Mouse (Mus musculus): ENCODE measurements at regions not wholly inside any gene's neighbourhood (a gene's known extent, or its start where the extent isn't known, plus 50 kb on each side); places are given as distances from the start of the nearest gene placed in this dataset.
A peak's percentile ranks its signal among the peaks of the same experiment; 100 is the strongest.
"Not testable (repeated sequence)": the region's sequence is repeated elsewhere in the genome, so short reads cannot be mapped to it uniquely, and the experiment has no call there.

GRCm38 (mm10) chr10:43671785-43672184 is 93.7 kb downstream of the Cd24a start:
- no peak for DNase-seq (ENCODE audit: low spot score in 2 of 2)

GRCm38 (mm10) chr10:43672490-43672889 is 94.4 kb downstream of the Cd24a start:
- no peak for DNase-seq (ENCODE audit: low spot score in 2 of 2)

- DNase-seq (ENCODE audit: low spot score in 2 of 2), result no peak
Measured at GRCm38 (mm10) chr10:43674749-43675148, 96.7 kb downstream of the Cd24a start.

DNA sequence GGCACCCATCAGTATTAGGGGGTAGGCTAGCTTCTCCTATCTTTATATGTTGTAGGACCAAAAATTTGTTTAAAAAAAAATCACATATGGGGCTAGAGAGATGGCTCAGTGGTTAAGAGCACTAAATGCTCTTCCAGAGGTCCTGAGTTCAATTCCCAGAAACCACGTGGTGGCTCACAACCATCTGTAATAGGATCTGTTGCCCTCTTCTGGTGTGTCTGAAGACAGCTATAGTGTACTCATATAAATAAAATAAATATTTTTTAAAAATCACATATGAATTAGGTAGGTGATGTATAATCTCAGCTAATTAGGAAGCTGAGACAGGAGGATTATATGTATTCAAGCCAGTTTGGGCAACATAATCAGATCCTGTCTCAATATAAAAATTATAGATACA is 97.4 kb downstream of the Cd24a start:
- not testable (repeated sequence) for DNase-seq (ENCODE audit: low spot score in 2 of 2)

DNA sequence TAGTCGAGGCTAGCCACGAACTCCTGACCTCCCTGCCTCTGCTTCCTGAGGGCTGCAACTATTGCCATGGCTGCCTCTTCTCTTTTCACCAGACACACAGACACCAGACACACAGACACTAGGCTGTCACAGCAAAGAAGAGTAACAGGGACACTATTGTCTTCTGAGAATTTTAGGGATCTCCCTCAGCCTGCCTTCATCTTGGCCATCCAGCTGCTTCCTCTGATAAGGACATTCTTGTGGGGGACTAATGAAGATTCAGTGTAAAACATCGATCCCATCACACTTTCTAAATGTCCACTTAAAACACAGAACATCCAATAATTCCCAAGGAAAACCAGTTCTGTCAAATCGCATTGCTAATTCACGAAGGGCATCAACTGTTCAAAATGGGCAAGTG is 98.2 kb downstream of the Cd24a start:
- no peak for DNase-seq (ENCODE audit: low spot score in 2 of 2)

- DNase-seq (ENCODE audit: low spot score in 2 of 2), result no peak
Measured at GRCm38 (mm10) chr10:43684247-43685033, 106.4 kb downstream of the Cd24a start.

GRCm38 (mm10) chr10:43689161-43689913 is 111.3 kb downstream of the Cd24a start:
- DNase-seq (ENCODE audit: low spot score in 2 of 2), result no peak

DNA sequence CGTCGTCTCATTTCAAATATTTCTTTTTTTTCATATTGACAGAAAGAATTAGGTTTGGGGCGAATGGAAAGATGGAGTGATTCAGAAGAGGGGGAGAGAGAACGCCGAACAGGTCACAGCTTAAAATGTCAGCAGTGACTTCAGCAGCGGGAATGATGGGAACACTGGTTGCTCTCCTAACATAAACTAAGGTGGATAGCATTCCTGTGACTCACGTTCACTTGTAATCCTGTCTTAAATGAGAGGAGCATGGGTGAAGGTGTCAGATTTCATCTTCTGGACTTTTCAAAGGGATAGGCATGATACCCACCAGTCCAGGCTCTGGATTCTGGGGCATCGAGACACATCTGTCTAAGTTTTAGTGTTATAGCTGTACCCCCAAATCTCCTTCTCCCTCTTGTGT is 111.8 kb downstream of the Cd24a start:
- no peak for DNase-seq (ENCODE audit: low spot score in 2 of 2)

- no peak for DNase-seq (ENCODE audit: low spot score in 2 of 2)
Measured at GRCm38 (mm10) chr10:43693974-43694373, 115.9 kb downstream of the Cd24a start.

DNA sequence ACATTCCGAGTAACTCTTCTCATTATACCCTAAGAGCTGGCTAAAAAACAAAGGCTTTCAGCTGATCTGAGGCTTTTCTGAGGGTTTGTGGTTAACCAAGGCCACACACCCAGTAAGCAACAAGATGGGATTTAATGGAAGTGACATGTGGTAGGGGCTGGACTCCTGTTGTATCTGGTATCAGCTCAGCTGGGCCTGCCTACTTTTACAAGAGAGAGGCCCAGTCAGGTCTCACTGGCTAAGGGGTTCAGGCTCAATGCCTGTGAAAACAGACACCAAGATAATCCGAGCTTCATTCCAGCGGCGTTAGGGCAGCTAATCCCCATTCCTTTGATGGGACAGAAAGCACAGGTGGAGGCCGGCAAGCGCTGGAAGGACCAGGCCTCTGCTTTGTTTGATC is 116.4 kb downstream of the Cd24a start:
- no peak for DNase-seq (ENCODE audit: low spot score in 2 of 2)

DNA sequence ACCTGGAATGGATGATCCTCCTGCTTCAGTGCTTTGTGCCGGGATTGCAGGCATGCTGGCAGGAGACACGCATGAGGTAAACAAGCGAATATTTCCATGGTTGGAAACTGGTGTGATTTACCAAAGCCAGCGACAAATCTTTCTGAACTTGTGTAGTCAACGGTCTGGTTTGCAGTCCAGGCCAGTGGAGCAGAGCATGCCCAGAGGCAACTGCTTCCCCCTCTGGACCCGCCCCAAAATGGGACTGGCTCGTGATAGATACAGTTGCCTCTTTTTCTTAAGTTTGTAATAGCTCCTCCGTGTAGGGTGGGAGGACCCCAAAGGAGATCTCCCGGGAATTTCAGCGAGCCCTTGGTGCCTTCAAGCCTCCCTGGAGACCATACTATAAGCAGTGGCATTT is 117.4 kb downstream of the Cd24a start:
- DNase-seq (ENCODE audit: low spot score in 2 of 2), result no peak

GRCm38 (mm10) chr10:43697917-43698316 is 119.8 kb downstream of the Cd24a start:
- DNase-seq (ENCODE audit: low spot score in 2 of 2), result no peak

GRCm38 (mm10) chr10:43700371-43701289 is 122.5 kb downstream of the Cd24a start:
- DNase-seq (ENCODE audit: low spot score in 2 of 2), result no peak

DNA sequence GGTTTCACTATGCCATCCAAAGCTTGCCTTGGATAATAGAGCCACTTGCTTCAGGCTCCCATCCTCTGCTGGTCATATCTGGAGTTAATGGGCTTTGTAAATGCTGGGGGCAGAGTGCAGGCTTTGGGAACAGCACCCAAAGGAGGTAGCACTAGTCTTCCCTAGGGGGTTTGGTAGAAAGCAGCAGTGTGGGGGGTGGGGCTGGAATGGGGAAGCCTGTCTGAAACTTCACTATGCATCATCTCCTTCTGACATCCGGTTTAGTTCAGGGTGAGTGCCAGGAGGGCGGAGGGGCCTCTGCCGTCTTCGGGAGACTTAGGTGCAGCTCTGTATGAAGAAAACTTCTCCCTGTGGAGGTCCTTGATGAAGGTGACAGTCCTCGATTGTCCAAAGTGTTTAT is 124.8 kb downstream of the Cd24a start:
- peak in 1 of 2 experiments; percentile 50 for DNase-seq (ENCODE audit: low spot score in 2 of 2)

DNA sequence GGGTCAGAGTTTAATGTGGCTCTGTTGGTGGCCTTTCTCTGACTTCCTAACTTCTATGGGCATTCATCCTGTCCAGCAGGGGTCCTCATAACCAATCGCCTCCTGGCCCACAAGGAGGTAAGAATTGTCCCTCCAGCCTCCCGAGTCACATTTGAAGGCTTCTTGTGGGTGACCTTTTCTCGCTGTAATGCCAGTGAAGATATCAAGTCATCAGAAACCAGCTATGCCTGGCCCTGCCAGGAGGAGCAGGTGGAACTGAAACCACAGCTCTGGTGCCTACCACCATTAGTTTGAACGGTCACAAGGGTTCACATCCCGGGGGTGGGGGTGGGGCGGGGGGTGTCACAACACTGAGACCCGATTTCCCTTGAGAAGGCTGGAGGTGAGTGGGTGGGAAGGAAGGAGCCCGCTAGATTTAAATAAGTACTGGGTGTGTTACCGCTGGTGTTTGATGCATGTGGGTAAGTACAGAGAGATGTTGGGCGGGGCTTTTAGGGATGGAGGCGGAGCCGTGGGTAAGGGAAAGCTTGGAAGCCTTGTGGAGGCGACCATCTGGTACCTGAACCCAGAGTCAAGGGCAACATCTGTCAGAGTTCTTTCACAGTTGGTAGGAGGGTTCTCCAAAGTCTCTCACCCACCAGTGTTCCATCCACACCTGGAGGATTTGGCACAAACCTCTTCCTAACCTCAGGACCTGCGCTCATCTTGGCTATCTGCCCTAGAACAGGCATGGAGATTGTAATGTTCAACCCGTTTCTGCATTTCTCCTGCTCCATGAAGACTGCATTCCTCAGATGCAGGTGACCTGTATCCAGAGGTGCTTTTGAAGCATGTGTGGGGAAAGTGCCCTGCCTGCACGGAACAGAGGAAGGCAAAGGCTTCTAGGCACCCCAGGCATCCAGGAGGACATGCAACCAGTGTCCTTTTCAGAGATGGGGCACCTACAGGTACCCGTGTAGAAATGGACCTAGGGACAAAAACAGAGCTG is 128.2 kb downstream of the Cd24a start:
- peak in 1 of 2 experiments; percentile 37 for DNase-seq (ENCODE audit: low spot score in 2 of 2)

DNA sequence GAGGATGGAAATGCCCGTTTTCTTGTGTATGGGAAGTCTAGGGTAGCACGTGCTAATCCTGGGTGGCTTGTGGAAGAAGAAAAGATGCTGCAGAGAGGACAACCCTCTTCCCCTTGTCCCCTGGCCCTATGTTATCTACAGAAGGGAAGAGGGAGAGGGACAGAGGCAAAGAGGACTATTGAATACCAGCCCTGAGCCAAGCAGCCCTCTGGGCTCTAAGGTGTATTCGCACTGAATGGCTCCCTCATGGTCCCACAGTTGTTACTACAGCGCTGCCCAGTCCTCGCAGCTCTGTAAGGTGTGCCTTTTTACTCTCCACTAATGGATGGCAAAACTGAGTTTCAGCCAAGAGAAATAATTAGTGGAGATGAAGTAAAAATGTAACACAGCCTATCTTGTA is 128.9 kb downstream of the Cd24a start:
- DNase-seq (ENCODE audit: low spot score in 2 of 2), result no peak

DNA sequence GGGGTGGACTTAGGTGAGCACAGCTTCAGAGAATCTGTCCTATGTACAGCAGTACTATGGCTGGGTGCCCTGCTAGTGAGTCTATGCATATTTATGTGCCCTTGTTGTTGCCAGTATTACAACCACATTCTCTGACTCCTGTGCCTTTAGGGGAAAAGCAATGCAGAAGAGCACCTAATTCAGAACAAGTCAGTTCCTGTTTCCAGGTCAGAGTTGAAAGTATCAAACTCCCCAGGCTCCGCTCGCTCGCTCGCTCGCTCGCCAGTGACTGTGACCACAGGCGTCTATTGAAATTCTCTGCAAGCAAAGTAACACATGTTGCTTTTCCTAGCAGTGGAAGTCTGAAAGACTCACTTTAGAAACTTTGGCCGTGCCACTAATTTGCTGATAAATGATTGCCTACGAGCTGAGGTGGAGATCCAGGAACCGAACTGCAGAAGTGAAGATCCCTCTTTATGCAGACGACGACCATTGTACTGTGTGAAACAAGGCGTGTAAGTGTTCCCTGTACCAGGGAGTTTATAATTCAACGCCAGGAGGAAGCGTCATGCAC is 129.8 kb downstream of the Cd24a start:
- DNase-seq (ENCODE audit: low spot score in 2 of 2), result no peak

GRCm38 (mm10) chr10:43709278-43710033 is 131.4 kb downstream of the Cd24a start:
- no peak for DNase-seq (ENCODE audit: low spot score in 2 of 2)

DNA sequence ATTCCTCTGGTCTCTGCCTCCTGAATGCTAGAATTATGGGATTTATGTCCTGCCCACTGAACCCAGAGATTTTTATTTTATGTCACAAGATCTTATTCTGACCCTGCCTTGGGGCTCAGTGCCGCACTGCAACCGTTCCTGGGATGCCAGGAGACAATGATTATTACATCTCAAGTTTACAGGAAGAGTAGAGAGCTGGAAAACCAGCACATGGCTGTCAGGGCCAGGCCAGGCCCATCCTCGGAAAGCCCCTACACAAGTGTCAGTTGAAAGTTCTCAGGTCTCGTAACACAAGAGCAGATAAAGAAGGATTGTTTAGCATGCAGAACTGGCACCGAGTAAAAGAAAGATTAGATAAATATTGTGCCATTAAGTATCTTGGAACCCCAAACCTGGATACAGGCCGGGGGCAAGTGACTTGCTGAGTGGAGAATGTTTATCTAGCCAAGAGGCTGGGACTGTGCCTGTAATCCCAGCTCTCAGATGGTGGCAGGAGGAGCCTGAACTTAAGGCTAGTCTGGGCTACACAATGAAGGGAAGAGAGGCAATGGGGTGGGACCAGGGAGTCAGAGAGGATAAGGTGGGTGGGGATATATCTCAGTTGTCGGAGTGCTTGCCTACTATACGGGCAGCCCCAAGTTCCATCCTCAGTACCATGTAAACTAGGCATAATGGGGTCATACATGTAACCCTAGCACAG is 132.3 kb downstream of the Cd24a start:
- DNase-seq (ENCODE audit: low spot score in 2 of 2), result no peak

Measured in natural killer cell, adult 2 months (primary cell).